Mouse (Mus musculus) neural tube, embryonic 14.5 days (tissue): Measurements from ENCODE around the gene Sipa1. TPM values are rescaled to one million over a fixed set of nuclear protein-coding genes. Genes with fewer than 3 reads are reported as not detected.
A peak's percentile ranks its signal among the peaks of the same experiment; 100 is the strongest.

Experiments used
- ATAC-seq: fragments of 200-750 bp; cut with Nextera tagmentation; 2 replicates; pipeline ENCODE4 v1.8.0; 2017; ENCODE audit warnings: low read depth, mild to moderate bottlenecking, moderate TSS enrichment, moderate library complexity
- H3K27ac ChIP-seq: fragments of 300-500 bp; sonication (generic); 2 replicates; pipeline ENCODE4 v1.5.1; 2014; ENCODE audit warnings: low read depth, mild to moderate bottlenecking, control low read depth, low read length, moderate library complexity, mixed read lengths
- H3K27me3 ChIP-seq: fragments of 300-500 bp; sonication (generic); 2 replicates; pipeline ENCODE4 v1.6.1; 2014; ENCODE audit warnings: low read length; ENCODE audit not compliant: control insufficient read depth, insufficient read depth
- H3K36me3 ChIP-seq: fragments of 300-500 bp; sonication (generic); 2 replicates; pipeline ENCODE4 v1.6.1; 2014; ENCODE audit warnings: low read length, mixed read lengths; ENCODE audit not compliant: control insufficient read depth, insufficient read depth
- H3K4me1 ChIP-seq: fragments of 300-500 bp; sonication (generic); 2 replicates; pipeline ENCODE4 v1.6.1; 2014; ENCODE audit warnings: low read length; ENCODE audit not compliant: control insufficient read depth, insufficient read depth
- H3K4me2 ChIP-seq: fragments of 300-500 bp; sonication (generic); 2 replicates; pipeline ENCODE4 v1.6.1; 2014; ENCODE audit warnings: mild to moderate bottlenecking, low read depth, low read length, control low read depth
- H3K4me3 ChIP-seq: fragments of 300-500 bp; sonication (generic); 2 replicates; pipeline ENCODE4 v1.5.1; 2014; ENCODE audit warnings: low read depth, low read length, control low read depth, mixed read lengths
- H3K9ac ChIP-seq: fragments of 300-500 bp; sonication (generic); replicated peaks from 2 replicates; pipeline ENCODE4 v1.6.1; 2014; ENCODE audit warnings: low read depth, mild to moderate bottlenecking, control low read depth, low read length, mixed read lengths
- H3K9me3 ChIP-seq: fragments of 300-500 bp; sonication (generic); 2 replicates; pipeline ENCODE4 v1.6.1; 2016; ENCODE audit warnings: low read length; ENCODE audit not compliant: control insufficient read depth
- WGBS: fragments of 180-500 bp; shearing (Covaris S2); extraction: QIAGEN DNeasy Blood & Tissue Kit; methylation state at CpG from one replicate; pipeline ENCODE4 v1.1.7; 2014; 5-methylcytosine and 5-hydroxymethylcytosine counted together
- microRNA-seq: library from miRNA; unstranded; fragments of <30 nt; microRNA quantifications from one replicate; pipeline ENCODE4, GENCODE M21; 2016
- polyA plus RNA-seq: library from polyadenylated mRNA; unstranded; fragments of >200 nt; fragmentation: Nextera tagmentation; extraction: Ambion mirVana; gene quantifications from 2 replicates; pipeline ENCODE4 v1.2.1, GENCODE M21; 2014

The Sipa1 gene
- polyA plus RNA-seq, 1 experiment from 2014 or later = 7.7 TPM

GRCm38 (mm10) chr19:5607705-5608410, 55.6 kb downstream of the Sipa1 start:
- Histone ChIP-seq H3K9ac (no peak overlapping the region), H3K9me3 (no peaks in the 10 kb centered on the region), H3K27ac (no peak overlapping the region), H3K4me1 (peaks cover 22% of the 10 kb centered on the region), H3K36me3 (peaks cover 45% of the 10 kb centered on the region), H3K27me3 (no peaks in the 10 kb centered on the region), H3K4me3 (no peak overlapping the region), H3K4me2 (0 out of 2 replicates have a peak overlapping the region, but pooled peaks have one; percentile 60)
- WGBS = 96% methylated on average over 26 of the region's 26 CpGs
- no peak for ATAC-seq

- no peak for ATAC-seq
- H3K36me3 ChIP-seq = peaks cover 45% of the 10 kb centered on the region
- WGBS = 86% methylated on average over 8 of the region's 8 CpGs
Measured at GRCm38 (mm10) chr19:5606196-5606595, 57.3 kb downstream of the Sipa1 start.

GRCm38 (mm10) chr19:5605126-5605525, 58.4 kb downstream of the Sipa1 start:
- Histone ChIP-seq H3K9ac (no peak overlapping the region), H3K27ac (no peak overlapping the region), H3K27me3 (no peaks in the 10 kb centered on the region), H3K9me3 (no peaks in the 10 kb centered on the region), H3K4me1 (peaks cover 21% of the 10 kb centered on the region), H3K4me3 (no peak overlapping the region), H3K36me3 (peaks cover 45% of the 10 kb centered on the region), H3K4me2 (no peak overlapping the region)
- 93% methylated on average over 7 of the region's 7 CpGs for WGBS
- no peak for ATAC-seq

More at GRCm38 (mm10) chr19:5606196-5606595, 57.3 kb downstream of the Sipa1 start:
- Histone ChIP-seq H3K4me1 (peaks cover 28% of the 10 kb centered on the region), H3K27ac (no peak overlapping the region), H3K4me3 (no peak overlapping the region), H3K27me3 (no peaks in the 10 kb centered on the region), H3K4me2 (no peak overlapping the region), H3K9ac (no peak overlapping the region), H3K9me3 (no peaks in the 10 kb centered on the region)

GRCm38 (mm10) chr19:5603664-5604063, 59.8 kb downstream of the Sipa1 start:
- Histone ChIP-seq H3K4me1 (peaks cover 15% of the 10 kb centered on the region), H3K9me3 (no peaks in the 10 kb centered on the region), H3K9ac (no peak overlapping the region), H3K4me2 (no peak overlapping the region), H3K27me3 (no peaks in the 10 kb centered on the region), H3K4me3 (no peak overlapping the region), H3K36me3 (peaks cover 45% of the 10 kb centered on the region), H3K27ac (no peak overlapping the region)
- WGBS = 93% methylated on average over 7 of the region's 7 CpGs
- ATAC-seq = no peak

GRCm38 (mm10) chr19:5601752-5602541, 61.6 kb downstream of the Sipa1 start, which contains the start of gene Rnaseh2c:
Gene Rnaseh2c (plus strand): TSS chr19:5601873.
- H3K4me1 ChIP-seq = peaks cover 8% of the 10 kb centered on the region
- peaks cover 30% of the 10 kb centered on the region for H3K36me3 ChIP-seq
- no peaks in the 10 kb centered on the region for H3K27me3 ChIP-seq
- peak within 1 kb of the TSS; percentile 88 for H3K9ac ChIP-seq
- no peaks in the 10 kb centered on the region for H3K9me3 ChIP-seq
- ATAC-seq = peak; percentile 91
- peak within 1 kb of the TSS; percentile 72 for H3K4me3 ChIP-seq
- peak within 1 kb of the TSS; percentile 91 for H3K4me2 ChIP-seq
- WGBS = under 1% methylated on average over 64 of the region's 64 CpGs
- H3K27ac ChIP-seq = peak within 1 kb of the TSS; percentile 77

Small RNA genes lying within 50 kb of the gene (microRNA-seq; reads per million reads assigned to microRNA genes)
- gene Mir6987 = 1.1 reads per million

Other genes with a start within 250 kb of the Sipa1 start
- 208 and 254 TPM in 2 replicates for gene Drap1, start 238.7 kb downstream of the Sipa1 start, polyA plus RNA-seq
- 57.0 and 67.2 TPM in 2 replicates for gene AI837181, start 238.6 kb downstream of the Sipa1 start, polyA plus RNA-seq
- gene Fosl1, start 216.2 kb downstream of the Sipa1 start, polyA plus RNA-seq = not detected in 2 replicates
- 8.0 and 11.0 TPM in 2 replicates for gene Ccdc85b, start 205.8 kb downstream of the Sipa1 start, polyA plus RNA-seq
- gene Fibp, start 203.1 kb downstream of the Sipa1 start, polyA plus RNA-seq = 169 and 179 TPM in 2 replicates
- gene Ctsw, start 195.2 kb downstream of the Sipa1 start, polyA plus RNA-seq = 4.2 and 4.4 TPM in 2 replicates
- gene Efemp2, start 189.8 kb downstream of the Sipa1 start, polyA plus RNA-seq = 30.4 and 45.1 TPM in 2 replicates
- gene Mus81, start 175.3 kb downstream of the Sipa1 start, polyA plus RNA-seq = 43.6 and 45.3 TPM in 2 replicates
- gene Cfl1, start 173.3 kb downstream of the Sipa1 start, polyA plus RNA-seq = 3,473 and 3,739 TPM in 2 replicates
- 0.71 and 0.75 TPM in 2 replicates for gene 1700020D05Rik, start 159.9 kb downstream of the Sipa1 start, polyA plus RNA-seq
- 95.2 and 107 TPM in 2 replicates for gene Snx32, start 153.2 kb downstream of the Sipa1 start, polyA plus RNA-seq
- gene Ovol1, start 103.1 kb downstream of the Sipa1 start, polyA plus RNA-seq = 0.14 TPM in 1 of 2 replicates, not detected in the other
- 2.6 and 3.7 TPM in 2 replicates for gene Ap5b1, start 95.7 kb downstream of the Sipa1 start, polyA plus RNA-seq
- gene Rnaseh2c, start 61.8 kb downstream of the Sipa1 start, polyA plus RNA-seq = 49.8 and 51.7 TPM in 2 replicates
- gene Kat5, start 53.5 kb downstream of the Sipa1 start, polyA plus RNA-seq = 45.6 and 47.3 TPM in 2 replicates
- gene Rela, start 26.2 kb downstream of the Sipa1 start, polyA plus RNA-seq = 26.9 and 31.0 TPM in 2 replicates
- gene Map3k11, start 25.0 kb upstream of the Sipa1 start, polyA plus RNA-seq = 6.8 and 11.1 TPM in 2 replicates
- 34.4 and 34.5 TPM in 2 replicates for gene Pcnx3, start 25.2 kb upstream of the Sipa1 start, polyA plus RNA-seq
- gene Kcnk7, start 40.7 kb upstream of the Sipa1 start, polyA plus RNA-seq = not detected in 2 replicates
- gene Ehbp1l1, start 62.6 kb upstream of the Sipa1 start, polyA plus RNA-seq = 7.8 and 8.9 TPM in 2 replicates
- 145 and 152 TPM in 2 replicates for gene Fam89b, start 65.9 kb upstream of the Sipa1 start, polyA plus RNA-seq
- gene Ltbp3, start 77.2 kb upstream of the Sipa1 start, polyA plus RNA-seq = 14.0 and 25.7 TPM in 2 replicates
- gene Scyl1, start 107.7 kb upstream of the Sipa1 start, polyA plus RNA-seq = 78.5 and 78.6 TPM in 2 replicates
- gene Frmd8, start 211.6 kb upstream of the Sipa1 start, polyA plus RNA-seq = 9.4 and 12.7 TPM in 2 replicates
- gene Slc25a45, start 214.1 kb upstream of the Sipa1 start, polyA plus RNA-seq = 0.59 and 1.3 TPM in 2 replicates
- gene Tigd3, start 230.4 kb upstream of the Sipa1 start, polyA plus RNA-seq = 11.4 and 12.8 TPM in 2 replicates
- 85.3 and 102 TPM in 2 replicates for gene Dpf2, start 249.3 kb upstream of the Sipa1 start, polyA plus RNA-seq